Mouse (Mus musculus) megakaryocyte, embryonic 14.5 days (primary cell): ENCODE results near the gene Fmnl1.

Experiments used
- FLI1 ChIP-seq: IDR thresholded peaks from 2 replicates; pipeline ENCODE4 v1.6.1; 2012; ENCODE audit warnings: low read length, inconsistent platforms, mixed read lengths
- GATA1 ChIP-seq: IDR thresholded peaks from 3 replicates; pipeline ENCODE4 v1.6.1; 2012; ENCODE audit warnings: mixed read lengths, low read length, inconsistent platforms, borderline replicate concordance

DNA sequence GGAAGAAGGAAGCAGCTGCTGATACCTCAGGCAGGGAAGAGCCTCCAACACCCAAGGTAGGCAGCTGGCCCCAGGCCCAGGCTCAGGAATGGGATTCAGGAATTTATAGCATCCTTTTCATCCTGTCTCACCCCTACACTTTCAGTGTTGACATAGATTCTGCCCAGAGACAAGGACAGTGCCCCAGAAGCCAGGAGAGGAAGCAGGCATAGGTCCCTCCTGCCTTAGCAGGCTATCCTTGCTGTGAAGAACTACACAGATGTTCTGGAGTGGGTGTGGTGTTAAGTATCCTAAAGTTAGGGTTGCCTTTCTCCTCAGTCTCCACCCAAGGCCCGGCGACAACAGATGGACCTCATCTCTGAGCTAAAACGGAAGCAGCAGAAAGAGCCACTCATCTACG, 26.4 kb downstream of the Fmnl1 start:
- TF ChIP-seq GATA1: no peak
- no peak for TF ChIP-seq FLI1
